Mouse (Mus musculus): ENCODE measurements at regions not wholly inside any gene's neighbourhood (a gene's known extent, or its start where the extent isn't known, plus 50 kb on each side); places are given as distances from the start of the nearest gene placed in this dataset.

- no peak overlapping the region for H3K4me3 ChIP-seq (ENCODE audit: insufficient read depth, low read length)
- H3K27ac ChIP-seq (ENCODE audit: insufficient read depth, low read length): no peak overlapping the region
- TF ChIP-seq CTCF (IDR thresholded peaks at IDR 0.05; ENCODE audit: borderline replicate concordance, insufficient read depth, low read length): no peak
- TF ChIP-seq POLR2A (IDR thresholded peaks at IDR 0.05; ENCODE audit: low read depth, low read length): no peak
- no peaks in the 10 kb centered on the region for H3K4me1 ChIP-seq (ENCODE audit: control insufficient read depth, insufficient read depth, low read length)
These were observed 308.3 kb downstream of the Fam84a start for GRCm38 (mm10) chr12:13843423-13844080.

GRCm38 (mm10) chr12:13841238-13841637 lies 310.6 kb downstream of the Fam84a start:
- no peak overlapping the region for H3K4me3 ChIP-seq (ENCODE audit: insufficient read depth, low read length)
- H3K4me1 ChIP-seq (ENCODE audit: control insufficient read depth, insufficient read depth, low read length): no peaks in the 10 kb centered on the region
- TF ChIP-seq POLR2A (IDR thresholded peaks at IDR 0.05; ENCODE audit: low read depth, low read length) (no peak), CTCF (IDR thresholded peaks at IDR 0.05; ENCODE audit: borderline replicate concordance, insufficient read depth, low read length) (no peak)
- no peak overlapping the region for H3K27ac ChIP-seq (ENCODE audit: insufficient read depth, low read length)

- Histone ChIP-seq H3K4me1 (ENCODE audit: control insufficient read depth, insufficient read depth, low read length) (no peaks in the 10 kb centered on the region), H3K4me3 (ENCODE audit: insufficient read depth, low read length) (no peak overlapping the region), H3K27ac (ENCODE audit: insufficient read depth, low read length) (no peak overlapping the region)
- TF ChIP-seq CTCF (IDR thresholded peaks at IDR 0.05; ENCODE audit: borderline replicate concordance, insufficient read depth, low read length): no peak
- no peak for TF ChIP-seq POLR2A (IDR thresholded peaks at IDR 0.05; ENCODE audit: low read depth, low read length)
These were observed 317.1 kb downstream of the Fam84a start for GRCm38 (mm10) chr12:13834723-13835122.

GRCm38 (mm10) chr12:13825899-13826298 lies 326.0 kb downstream of the Fam84a start:
- TF ChIP-seq CTCF (IDR thresholded peaks at IDR 0.05; ENCODE audit: borderline replicate concordance, insufficient read depth, low read length) (no peak), POLR2A (IDR thresholded peaks at IDR 0.05; ENCODE audit: low read depth, low read length) (no peak)
- Histone ChIP-seq H3K4me3 (ENCODE audit: insufficient read depth, low read length) (no peak overlapping the region), H3K27ac (ENCODE audit: insufficient read depth, low read length) (no peak overlapping the region), H3K4me1 (ENCODE audit: control insufficient read depth, insufficient read depth, low read length) (no peaks in the 10 kb centered on the region)

GRCm38 (mm10) chr12:13815500-13815899 lies 336.4 kb downstream of the Fam84a start:
- TF ChIP-seq POLR2A (IDR thresholded peaks at IDR 0.05; ENCODE audit: low read depth, low read length) (no peak), CTCF (IDR thresholded peaks at IDR 0.05; ENCODE audit: borderline replicate concordance, insufficient read depth, low read length) (no peak)
- Histone ChIP-seq H3K4me1 (ENCODE audit: control insufficient read depth, insufficient read depth, low read length) (no peaks in the 10 kb centered on the region), H3K27ac (ENCODE audit: insufficient read depth, low read length) (no peak overlapping the region)

GRCm38 (mm10) chr12:13810155-13810515 lies 341.7 kb downstream of the Fam84a start:
- no peaks in the 10 kb centered on the region for H3K4me1 ChIP-seq (ENCODE audit: control insufficient read depth, insufficient read depth, low read length)
- TF ChIP-seq CTCF (IDR thresholded peaks at IDR 0.05; ENCODE audit: borderline replicate concordance, insufficient read depth, low read length): no peak
- no peak for TF ChIP-seq POLR2A (IDR thresholded peaks at IDR 0.05; ENCODE audit: low read depth, low read length)
- no peak overlapping the region for H3K4me3 ChIP-seq (ENCODE audit: insufficient read depth, low read length)
- H3K27ac ChIP-seq (ENCODE audit: insufficient read depth, low read length): no peak overlapping the region

More at GRCm38 (mm10) chr12:13815500-13815899, 336.4 kb downstream of the Fam84a start:
- no peak overlapping the region for H3K4me3 ChIP-seq (ENCODE audit: insufficient read depth, low read length)

- H3K27ac ChIP-seq (ENCODE audit: insufficient read depth, low read length): no peak overlapping the region
- TF ChIP-seq POLR2A (IDR thresholded peaks at IDR 0.05; ENCODE audit: low read depth, low read length): no peak
- TF ChIP-seq CTCF (IDR thresholded peaks at IDR 0.05; ENCODE audit: borderline replicate concordance, insufficient read depth, low read length): no peak
- H3K4me3 ChIP-seq (ENCODE audit: insufficient read depth, low read length): no peak overlapping the region
- no peaks in the 10 kb centered on the region for H3K4me1 ChIP-seq (ENCODE audit: control insufficient read depth, insufficient read depth, low read length)
These were observed 342.3 kb downstream of the Fam84a start for GRCm38 (mm10) chr12:13809291-13810154.

GRCm38 (mm10) chr12:13779752-13780151 lies 372.1 kb downstream of the Fam84a start:
- TF ChIP-seq POLR2A (IDR thresholded peaks at IDR 0.05; ENCODE audit: low read depth, low read length) (no peak), CTCF (IDR thresholded peaks at IDR 0.05; ENCODE audit: borderline replicate concordance, insufficient read depth, low read length) (no peak)
- H3K27ac ChIP-seq (ENCODE audit: insufficient read depth, low read length): no peak overlapping the region
- H3K4me3 ChIP-seq (ENCODE audit: insufficient read depth, low read length): no peak overlapping the region
- H3K4me1 ChIP-seq (ENCODE audit: control insufficient read depth, insufficient read depth, low read length): no peaks in the 10 kb centered on the region

- Histone ChIP-seq H3K4me3 (ENCODE audit: insufficient read depth, low read length) (no peak overlapping the region), H3K27ac (ENCODE audit: insufficient read depth, low read length) (no peak overlapping the region), H3K4me1 (ENCODE audit: control insufficient read depth, insufficient read depth, low read length) (no peaks in the 10 kb centered on the region)
- TF ChIP-seq CTCF (IDR thresholded peaks at IDR 0.05; ENCODE audit: borderline replicate concordance, insufficient read depth, low read length): no peak
- TF ChIP-seq POLR2A (IDR thresholded peaks at IDR 0.05; ENCODE audit: low read depth, low read length): no peak
These were observed 375.2 kb downstream of the Fam84a start for GRCm38 (mm10) chr12:13776687-13777086.

- no peak overlapping the region for H3K27ac ChIP-seq (ENCODE audit: insufficient read depth, low read length)
- H3K4me3 ChIP-seq (ENCODE audit: insufficient read depth, low read length): no peak overlapping the region
- H3K4me1 ChIP-seq (ENCODE audit: control insufficient read depth, insufficient read depth, low read length): no peaks in the 10 kb centered on the region
These were observed 382.2 kb downstream of the Fam84a start for GRCm38 (mm10) chr12:13769696-13770095.

More at GRCm38 (mm10) chr12:13769696-13770095, 382.2 kb downstream of the Fam84a start:
- TF ChIP-seq CTCF (IDR thresholded peaks at IDR 0.05; ENCODE audit: borderline replicate concordance, insufficient read depth, low read length) (no peak), POLR2A (IDR thresholded peaks at IDR 0.05; ENCODE audit: low read depth, low read length) (no peak)

Data from embryonic fibroblast, embryonic 13.5 days (primary cell).